Mouse (Mus musculus) heart, postnatal 25 days (tissue): ENCODE results near the gene Kank2. TPM values are rescaled to one million over a fixed set of nuclear protein-coding genes. Genes with fewer than 3 reads are reported as not detected.

Source experiments
- DNase-seq: peaks from one replicate; pipeline ENCODE4 v3.0.0; 2022; ENCODE audit warnings: low spot score
- intact Hi-C: fragments of 180-260 bp; cut with DNase I; formaldehyde crosslinking; loops from one replicate; pipeline ENCODE4 v1.15.1; 2025
- total RNA-seq, 2 experiments: library from RNA; stranded (reverse); gene quantifications; 2 replicates each; pipeline ENCODE4 v1.2.3; 2021

Kank2 gene
- total RNA-seq, 2 experiments from 2014 or later: 52.5 to 58.0 TPM

- DNase-seq: no peak
- intact Hi-C loops: no loop called here
These were observed 39.7 kb downstream of the Kank2 start for GRCm38 (mm10) chr9:21758576-21759529.

- no peak for DNase-seq
- intact Hi-C loops: no loop called here
These were observed 43.8 kb downstream of the Kank2 start for GRCm38 (mm10) chr9:21754516-21755321.

GRCm38 (mm10) chr9:21754003-21754402, 44.5 kb downstream of the Kank2 start:
- intact Hi-C loops: no loop called here
- DNase-seq: peak; percentile 78

- peak; percentile 64 for DNase-seq
These were observed 46.2 kb downstream of the Kank2 start for GRCm38 (mm10) chr9:21752252-21752792.

GRCm38 (mm10) chr9:21751347-21751746, 47.2 kb downstream of the Kank2 start:
- no peak for DNase-seq
- intact Hi-C loops: loop anchor here (2.0 kb wide), 1 partner anchor 53 kb away; no protein-coding TSS in a partner anchor

More at GRCm38 (mm10) chr9:21752252-21752792, 46.2 kb downstream of the Kank2 start:
- intact Hi-C loops: no loop called here

GRCm38 (mm10) chr9:21750370-21750769, 48.2 kb downstream of the Kank2 start:
- intact Hi-C loops: loop anchor here (2.0 kb wide), 1 partner anchor 54 kb away; no protein-coding TSS in a partner anchor
- DNase-seq: no peak

GRCm38 (mm10) chr9:21749382-21750118, 49.0 kb downstream of the Kank2 start:
- intact Hi-C loops: loop anchor here (2.0 kb wide), 1 partner anchor 55 kb away; no protein-coding TSS in a partner anchor
- DNase-seq: no peak

- no peak for DNase-seq
- intact Hi-C loops: no loop called here
These were observed 50.1 kb downstream of the Kank2 start for GRCm38 (mm10) chr9:21748491-21748890.

- intact Hi-C loops: no loop called here
- DNase-seq: peak; percentile 47
These were observed 50.5 kb downstream of the Kank2 start for GRCm38 (mm10) chr9:21748033-21748432.

GRCm38 (mm10) chr9:21747238-21747774, 51.2 kb downstream of the Kank2 start:
- no peak for DNase-seq
- intact Hi-C loops: no loop called here

GRCm38 (mm10) chr9:21741514-21741913, 57.0 kb downstream of the Kank2 start:
- DNase-seq: no peak
- intact Hi-C loops: no loop called here

- DNase-seq: no peak
- intact Hi-C loops: no loop called here
These were observed 58.1 kb downstream of the Kank2 start for GRCm38 (mm10) chr9:21740427-21740826.

GRCm38 (mm10) chr9:21738776-21739175, 59.8 kb downstream of the Kank2 start:
- no peak for DNase-seq
- intact Hi-C loops: no loop called here

- intact Hi-C loops: no loop called here
- DNase-seq: no peak
These were observed 61.4 kb downstream of the Kank2 start for GRCm38 (mm10) chr9:21737188-21737587.

- intact Hi-C loops: no loop called here
- DNase-seq: no peak
These were observed 62.0 kb downstream of the Kank2 start for GRCm38 (mm10) chr9:21736580-21736979.

- DNase-seq: no peak
- intact Hi-C loops: no loop called here
These were observed 63.4 kb downstream of the Kank2 start for GRCm38 (mm10) chr9:21735126-21735525.

- intact Hi-C loops: no loop called here
These were observed 64.6 kb downstream of the Kank2 start for GRCm38 (mm10) chr9:21733989-21734388.

GRCm38 (mm10) chr9:21733446-21733845, 65.1 kb downstream of the Kank2 start:
- no peak for DNase-seq
- intact Hi-C loops: no loop called here

More at GRCm38 (mm10) chr9:21733989-21734388, 64.6 kb downstream of the Kank2 start:
- no peak for DNase-seq

- intact Hi-C loops: no loop called here
- DNase-seq: no peak
These were observed 66.3 kb downstream of the Kank2 start for GRCm38 (mm10) chr9:21732288-21732687.
